Mouse (Mus musculus) myocyte (in vitro differentiated cells): ENCODE data around the gene Klhl12.

Experiments
- POLR2AphosphoS2 ChIP-seq: IDR thresholded peaks from one replicate; pipeline ENCODE4 v1.6.1; 2011; ENCODE audit warnings: low read depth, control low read depth; ENCODE audit not compliant: insufficient read length
- USF1 ChIP-seq: IDR thresholded peaks from one replicate; pipeline ENCODE4 v1.6.1; 2011; ENCODE audit warnings: low read depth, mild to moderate bottlenecking, control low read depth, moderate library complexity

GRCm38 (mm10) chr1:134450201-134450600, 5.1 kb upstream of the Klhl12 start:
- no peak for TF ChIP-seq USF1
- TF ChIP-seq POLR2AphosphoS2, result no peak
